Mouse (Mus musculus): Measurements from ENCODE around the gene Klri2. TPM values are rescaled to one million over a fixed set of nuclear protein-coding genes. Genes with fewer than 3 reads are reported as not detected.

The Klri2 gene
- total RNA-seq (2023): under 1 TPM in 1 of 2 experiments, not detected in 1; 0.44 TPM

DNA sequence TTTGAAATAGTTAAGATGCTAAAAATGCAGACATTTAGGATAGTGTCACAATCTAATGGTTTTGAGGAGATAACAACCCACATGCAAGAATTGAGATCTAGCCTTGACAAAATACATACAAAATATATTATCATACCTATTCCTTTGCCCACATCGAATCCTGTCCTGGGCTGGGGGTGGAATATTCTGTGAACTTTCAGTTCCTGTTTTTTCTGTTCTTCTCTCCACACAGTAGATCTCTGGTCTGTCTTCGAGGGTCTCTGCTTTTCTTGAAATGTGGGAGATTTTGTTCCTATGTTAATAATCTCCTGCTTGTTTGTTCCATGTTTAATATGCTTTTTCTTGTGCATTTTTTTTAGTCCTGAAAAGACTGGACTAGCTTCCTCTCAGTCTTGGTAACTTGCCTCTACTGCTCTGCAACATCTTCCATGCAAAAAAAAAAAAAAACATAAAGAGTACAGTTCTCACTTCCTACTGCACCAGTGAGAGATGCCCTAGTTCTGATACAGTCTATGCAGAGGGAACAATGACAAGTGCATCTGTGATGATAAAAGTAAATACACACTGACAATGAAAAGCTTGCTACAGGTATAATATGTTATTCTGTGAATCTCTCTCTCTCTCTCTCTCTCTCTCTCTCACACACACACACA lies at the start of gene Klri2:
Klri2 (minus strand) TSS at position 416 of the 653 bp plus-strand sequence.

DNA sequence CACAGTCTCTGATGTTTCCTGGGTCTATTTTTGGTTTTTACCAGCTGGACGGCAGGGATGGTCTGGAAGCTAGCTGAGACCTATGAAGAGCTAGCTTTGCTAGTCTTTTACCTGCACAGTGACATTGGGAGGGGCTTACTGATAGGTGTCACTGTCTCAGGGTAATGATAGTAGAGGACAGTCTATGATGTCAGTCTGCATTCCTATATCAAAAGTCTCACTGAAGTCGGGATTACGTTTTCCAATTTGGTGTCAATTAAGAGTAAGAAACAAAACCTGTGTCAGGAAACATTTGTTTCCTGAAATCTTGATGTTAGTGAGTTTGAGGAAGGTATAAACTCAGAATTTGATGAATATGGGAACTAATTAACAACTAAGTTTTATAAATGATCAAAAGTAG lies 43.9 kb upstream of the Klri2 start, which contains the start of gene Gm156:
Gm156 (minus strand) TSS at position 101 of the 400 bp plus-strand sequence.

DNA sequence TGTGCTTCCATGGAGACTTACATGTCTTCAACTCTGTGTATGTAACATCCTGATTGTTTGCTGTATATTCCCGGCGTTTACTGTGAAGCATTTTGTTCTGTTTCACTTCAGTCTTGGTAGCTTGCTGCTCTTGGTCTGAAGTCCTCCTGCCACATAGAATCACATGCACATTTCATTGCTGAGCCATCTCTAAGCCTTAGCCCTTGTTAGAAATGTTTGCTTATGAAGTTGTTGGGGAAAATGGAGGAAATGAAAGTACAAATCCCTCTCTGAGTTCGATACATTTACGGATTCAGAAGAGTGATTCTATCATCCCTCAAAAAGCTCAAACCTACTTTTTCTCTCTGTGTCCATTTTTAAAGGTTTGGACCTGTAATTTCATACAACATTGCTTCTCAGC lies 23.3 kb downstream of the Klri2 start, which contains the start of gene Klri1:
Klri1 (minus strand) TSS at position 101 of the 400 bp plus-strand sequence.

Other genes starting within 250 kb of the Klri2 start
- gene Olr1, start 233.3 kb downstream of the Klri2 start, total RNA-seq (2023): not detected
- gene Tmem52b, start 227.9 kb downstream of the Klri2 start, total RNA-seq (2023): not detected
- gene Gabarapl1, start 207.3 kb downstream of the Klri2 start, total RNA-seq (2023): 10 to 100 TPM in 1 of 2 experiments, 1 to 10 TPM in 1; 6.4 to 10.6 TPM
- 1 to 10 TPM in 1 of 2 experiments, under 1 TPM in 1; 0.80 to 1.8 TPM for gene Klre1, start 162.6 kb downstream of the Klri2 start, total RNA-seq (2023)
- gene Klrd1, start 148.7 kb downstream of the Klri2 start, total RNA-seq (2023): 1 to 10 TPM; 1.6 to 1.7 TPM
- gene Klrk1, start 116.6 kb downstream of the Klri2 start, total RNA-seq (2023): 1 to 10 TPM in 1 of 2 experiments, under 1 TPM in 1; 0.56 to 1.5 TPM
- gene Klrc3, start 97.1 kb downstream of the Klri2 start, total RNA-seq (2023): not detected
- gene Klrc2, start 79.8 kb downstream of the Klri2 start, total RNA-seq (2023): 1 to 10 TPM in 1 of 2 experiments, under 1 TPM in 1; 0.87 to 1.6 TPM
- gene Klrc1, start 61.5 kb downstream of the Klri2 start, total RNA-seq (2023): 1 to 10 TPM in 1 of 2 experiments, under 1 TPM in 1; 0.70 to 1.3 TPM
- gene Klri1, start 23.4 kb downstream of the Klri2 start, total RNA-seq (2023): not detected
- not detected for gene Gm156, start 43.8 kb upstream of the Klri2 start, total RNA-seq (2023)
- gene Gm17631, start 122.2 kb upstream of the Klri2 start, total RNA-seq (2023): not detected
- not detected for gene Klra17, start 136.2 kb upstream of the Klri2 start, total RNA-seq (2023)
- gene Klra5, start 177.2 kb upstream of the Klri2 start, total RNA-seq (2023): not detected

Measured in B cell, adult 67 days (primary cell).